In the genomic region with DNA sequence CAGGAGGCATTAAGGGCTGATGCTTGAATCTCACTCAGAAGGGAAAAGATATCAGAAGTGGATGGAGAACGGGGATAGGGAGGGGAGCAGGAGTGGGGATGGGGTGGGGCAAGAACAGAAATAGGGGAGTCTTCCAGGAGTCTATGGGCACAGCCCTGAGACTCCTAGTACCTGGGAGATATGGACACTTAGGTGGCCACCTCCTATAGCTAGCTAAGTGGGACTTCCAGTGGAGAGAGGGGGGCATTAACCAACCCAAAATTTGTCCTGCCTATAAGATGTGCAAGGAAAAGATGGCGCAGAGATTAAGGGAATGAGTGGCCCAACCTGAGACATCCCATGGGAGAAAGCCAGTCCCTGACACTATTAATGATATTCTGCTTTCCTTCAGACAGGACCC, we compare ENCODE assay signal across 20 mouse cellular contexts. TPM values are rescaled to one million over a fixed set of nuclear protein-coding genes. Genes with fewer than 3 reads are reported as not detected.
DNase-seq lines count a peak whose midpoint lies in the region; ATAC-seq and TF ChIP-seq lines count a peak whose summit lies in the region.
"Had no signal": no experiment of that assay in that cellular context is flagged by ENCODE, and none has a peak within 500 bp of the region (broad histone marks: within the 10 kb centered on the region; RNA-seq: fewer than 3 reads in every experiment).

No protein-coding gene starts in this region.

- no peak overlapping the region for H3K4me2 ChIP-seq in heart, embryonic 13.5 days
- H3K4me2 ChIP-seq in kidney, postnatal 0 days (ENCODE audit: low read length), result no peak overlapping the region
- no peak overlapping the region for H3K4me2 ChIP-seq in neural tube, embryonic 14.5 days (ENCODE audit: low read depth, low read length)
- H3K4me2 ChIP-seq: embryonic facial prominence, embryonic 15.5 days; limb, embryonic 12.5 days; neural tube, embryonic 12.5 days had no signal

- TF ChIP-seq CTCF in kidney, postnatal 0 days (IDR thresholded peaks at IDR 0.05; ENCODE audit: low read depth), result no peak

- 54% methylated on average over 2 of the region's 2 CpGs for WGBS in heart, embryonic 13.5 days
- 86% methylated on average over 2 of the region's 2 CpGs for WGBS in kidney, postnatal 0 days
- 86% methylated on average over 2 of the region's 2 CpGs for WGBS in neural tube, embryonic 14.5 days

- no peak overlapping the region for H3K9ac ChIP-seq in heart, embryonic 13.5 days
- no peak overlapping the region for H3K9ac ChIP-seq in kidney, postnatal 0 days (ENCODE audit: low read depth, low read length)
- H3K9ac ChIP-seq in neural tube, embryonic 14.5 days (replicated peaks; ENCODE audit: low read depth, low read length), result no peak overlapping the region
- H3K9ac ChIP-seq: embryonic facial prominence, embryonic 15.5 days; limb, embryonic 12.5 days; neural tube, embryonic 12.5 days had no signal

- intact Hi-C loops in heart, postnatal 36 days (cut with DNase I), result loop anchor here (10.0 kb wide), 2 partner anchors 237 to 277 kb away; partner anchors contain the start of genes Haus6 and Rraga

- H3K4me3 ChIP-seq in heart, embryonic 13.5 days, result no peak overlapping the region
- H3K4me3 ChIP-seq in kidney, postnatal 0 days (replicated peaks; ENCODE audit: low read depth, low read length), result no peak overlapping the region
- no peak overlapping the region for H3K4me3 ChIP-seq in neural tube, embryonic 14.5 days (ENCODE audit: low read depth, low read length)
- H3K4me3 ChIP-seq: embryonic facial prominence, embryonic 15.5 days; limb, embryonic 12.5 days; neural tube, embryonic 12.5 days had no signal

- H3K9me3 ChIP-seq in heart, embryonic 13.5 days, result no peaks in the 10 kb centered on the region
- no peaks in the 10 kb centered on the region for H3K9me3 ChIP-seq in kidney, postnatal 0 days (replicated peaks; ENCODE audit: low read length)
- H3K9me3 ChIP-seq in neural tube, embryonic 14.5 days (ENCODE audit: control insufficient read depth, low read length), result no peaks in the 10 kb centered on the region
- H3K9me3 ChIP-seq: embryonic facial prominence, embryonic 15.5 days; neural tube, embryonic 12.5 days had no signal

- no peak for DNase-seq in heart, postnatal 36 days
- DNase-seq in kidney, postnatal 0 days (ENCODE audit: low spot score), result no peak
- no peak for DNase-seq in kidney, postnatal 36 days
- DNase-seq in neural tube, embryonic 10.5 days (ENCODE audit: extremely low spot score, low spot score), result no peak
- DNase-seq: adrenal gland, postnatal 25 days; cerebellum, adult 18-20 months; cerebellum, postnatal 25 days; gastrocnemius, postnatal 36 days; kidney, adult 9 months; lung, postnatal 10 days; spleen, adult 18-20 months; thymus, adult 2 months had no signal

- no peak for ATAC-seq in heart, embryonic 13.5 days (ENCODE audit: extremely low read depth, insufficient number of reproducible peaks, low FRiP score, low TSS enrichment)
- ATAC-seq in kidney, postnatal 0 days (replicated peaks; ENCODE audit: low FRiP score, low read depth), result 0 out of 2 replicates have a peak, but pooled peaks have one; percentile 27
- peak; percentile 32; the same call in 1 of the 2 replicates for ATAC-seq in neural tube, embryonic 14.5 days (ENCODE audit: low read depth)
- ATAC-seq in cerebellum, adult (ENCODE audit: insufficient number of reproducible peaks, low FRiP score, low TSS enrichment), result no peak
- ATAC-seq: inflammation-experienced regulatory T-cells, adult 6 months had no signal

- H3K27me3 ChIP-seq in heart, embryonic 13.5 days (replicated peaks), result no peaks in the 10 kb centered on the region
- no peaks in the 10 kb centered on the region for H3K27me3 ChIP-seq in kidney, postnatal 0 days (ENCODE audit: insufficient read depth, low read length)
- no peaks in the 10 kb centered on the region for H3K27me3 ChIP-seq in neural tube, embryonic 14.5 days (ENCODE audit: control insufficient read depth, insufficient read depth, low read length)
- H3K27me3 ChIP-seq: CH12.LX; embryonic facial prominence, embryonic 15.5 days; limb, embryonic 12.5 days; neural tube, embryonic 12.5 days had no signal

- H3K4me1 ChIP-seq in heart, embryonic 13.5 days, result peaks cover 10% of the 10 kb centered on the region
- no peaks in the 10 kb centered on the region for H3K4me1 ChIP-seq in kidney, postnatal 0 days (replicated peaks; ENCODE audit: insufficient read depth, low read length)
- peaks cover 10% of the 10 kb centered on the region for H3K4me1 ChIP-seq in neural tube, embryonic 14.5 days (ENCODE audit: control insufficient read depth, insufficient read depth, low read length)

- peaks cover 68% of the 10 kb centered on the region for H3K36me3 ChIP-seq in heart, embryonic 13.5 days
- H3K36me3 ChIP-seq in kidney, postnatal 0 days (ENCODE audit: insufficient read depth, low read length), result peaks cover 50% of the 10 kb centered on the region
- peaks cover 38% of the 10 kb centered on the region for H3K36me3 ChIP-seq in neural tube, embryonic 14.5 days (ENCODE audit: control insufficient read depth, insufficient read depth, low read length)

- peak overlapping the region; percentile 34; the same call in 1 of the 2 replicates for H3K27ac ChIP-seq in heart, embryonic 13.5 days (replicated peaks)
- H3K27ac ChIP-seq in kidney, postnatal 0 days, result no peak overlapping the region
- H3K27ac ChIP-seq in neural tube, embryonic 14.5 days (ENCODE audit: low read depth, low read length), result no peak overlapping the region
- H3K27ac ChIP-seq: embryonic facial prominence, embryonic 15.5 days; limb, embryonic 12.5 days; neural tube, embryonic 12.5 days had no signal

RNA-seq across cellular contexts. Expression of gene Rps6, which starts 5.9 kb away (rescaled TPM):
- 468 and 507 TPM in 2 replicates for polyA plus RNA-seq in heart, embryonic 13.5 days (2015; fragmentation: Nextera tagmentation; extraction: Ambion mirVana)
- 100 to 1,000 TPM; 492 to 522 TPM for total RNA-seq in heart, postnatal 36 days (2021)
- polyA plus RNA-seq in kidney, postnatal 0 days (2015; fragmentation: Nextera tagmentation; extraction: Ambion mirVana), result 781 TPM in 2 replicates
- 373 and 376 TPM in 2 replicates for polyA plus RNA-seq in neural tube, embryonic 14.5 days (2014; fragmentation: Nextera tagmentation; extraction: Ambion mirVana)

RNA-seq across cellular contexts. Expression of gene Acer2, which starts 22.9 kb away (rescaled TPM):
- polyA plus RNA-seq in heart, embryonic 13.5 days (2015; fragmentation: Nextera tagmentation; extraction: Ambion mirVana), result 28.3 and 31.4 TPM in 2 replicates
- 10 to 100 TPM; 17.0 to 21.1 TPM for total RNA-seq in heart, postnatal 36 days (2021)
- polyA plus RNA-seq in kidney, postnatal 0 days (2015; fragmentation: Nextera tagmentation; extraction: Ambion mirVana), result 47.9 and 55.5 TPM in 2 replicates
- polyA plus RNA-seq in neural tube, embryonic 14.5 days (2014; fragmentation: Nextera tagmentation; extraction: Ambion mirVana), result 23.3 and 23.5 TPM in 2 replicates

Comparison
In these comparisons a context has a peak if more than half of its experiments do, and no peak if none do; other contexts are left out.
1. ATAC-seq: peak in kidney, postnatal 0 days (single experiment) and neural tube, embryonic 14.5 days (single experiment); none in heart, embryonic 13.5 days (single experiment) and cerebellum, adult (single experiment).